9 mouse cellular contexts compared by ENCODE assay signal in genomic region chr5:143287774-143288328, GRCm38 (mm10). TPM values are rescaled to one million over a fixed set of nuclear protein-coding genes. Genes with fewer than 3 reads are reported as not detected.
DNase-seq lines count a peak whose midpoint lies in the region; ATAC-seq and TF ChIP-seq lines count a peak whose summit lies in the region.
"Had no signal": no experiment of that assay in that cellular context is flagged by ENCODE, and none has a peak within 500 bp of the region (broad histone marks: within the 10 kb centered on the region; RNA-seq: fewer than 3 reads in every experiment).

No protein-coding gene starts in this region.

- no peaks in the 10 kb centered on the region for H3K9me3 ChIP-seq in heart, embryonic 15.5 days (replicated peaks)
- H3K9me3 ChIP-seq in forebrain, embryonic 16.5 days (ENCODE audit: control insufficient read depth, low read length): no peaks in the 10 kb centered on the region
- H3K9me3 ChIP-seq in liver, embryonic 15.5 days (replicated peaks): no peaks in the 10 kb centered on the region

- H3K4me2 ChIP-seq in heart, embryonic 15.5 days: peak overlapping the region; percentile 69
- H3K4me2 ChIP-seq in forebrain, embryonic 16.5 days (ENCODE audit: low read length): peak overlapping the region; percentile 36
- peak overlapping the region; percentile 55 for H3K4me2 ChIP-seq in liver, embryonic 15.5 days

- peak overlapping the region; percentile 42 for H3K4me3 ChIP-seq in heart, embryonic 15.5 days
- peak overlapping the region; percentile 17 for H3K4me3 ChIP-seq in bone marrow macrophage, adult 2 months (ENCODE audit: insufficient read depth, low read length)
- peak overlapping the region; percentile 15; the same call in 1 of the 2 replicates for H3K4me3 ChIP-seq in forebrain, embryonic 16.5 days (replicated peaks; ENCODE audit: low read length)
- peak overlapping the region; percentile 31 for H3K4me3 ChIP-seq in liver, embryonic 15.5 days (replicated peaks)

- TF ChIP-seq POLR2A in bone marrow macrophage, adult 2 months (IDR thresholded peaks at IDR 0.05; ENCODE audit: borderline replicate concordance, low read depth, low read length): no peak

- H3K27ac ChIP-seq in heart, embryonic 15.5 days: no peak overlapping the region
- no peak overlapping the region for H3K27ac ChIP-seq in bone marrow macrophage, adult 2 months (ENCODE audit: insufficient read depth, low read depth, low read length)
- no peak overlapping the region for H3K27ac ChIP-seq in forebrain, embryonic 16.5 days (ENCODE audit: low read length)
- H3K27ac ChIP-seq in liver, embryonic 15.5 days (replicated peaks): no peak overlapping the region

- no peak for TF ChIP-seq CTCF in bone marrow macrophage, adult 2 months (IDR thresholded peaks at IDR 0.05; ENCODE audit: low read depth, low read length)

- DNase-seq in heart, postnatal 4 days: no peak
- peak; percentile 42 for DNase-seq in thymus, postnatal 0 days (ENCODE audit: low spot score)
- DNase-seq in frontal cortex, postnatal 36 days (ENCODE audit: low spot score in 2 of 2): no peak

- peak overlapping the region; percentile 36 for H3K9ac ChIP-seq in heart, embryonic 15.5 days
- H3K9ac ChIP-seq in forebrain, embryonic 16.5 days (replicated peaks; ENCODE audit: low read depth, low read length): 0 out of 2 replicates have a peak overlapping the region, but pooled peaks have one; percentile 18
- H3K9ac ChIP-seq in liver, embryonic 15.5 days: no peak overlapping the region

- 3% methylated on average over 48 of the region's 48 CpGs for WGBS in heart, embryonic 15.5 days
- 4% methylated on average over 47 of the region's 48 CpGs for WGBS in forebrain, embryonic 16.5 days
- WGBS in liver, embryonic 15.5 days (ENCODE audit: insufficient replicate concordance): 3% methylated on average over 48 of the region's 48 CpGs

- peaks cover 95% of the 10 kb centered on the region for H3K27me3 ChIP-seq in heart, embryonic 15.5 days
- H3K27me3 ChIP-seq in forebrain, embryonic 16.5 days (replicated peaks; ENCODE audit: control insufficient read depth, insufficient read depth, low read length): peaks cover 34% of the 10 kb centered on the region
- peaks cover 87% of the 10 kb centered on the region for H3K27me3 ChIP-seq in liver, embryonic 15.5 days

- H3K4me1 ChIP-seq in heart, embryonic 15.5 days (replicated peaks): peaks cover 14% of the 10 kb centered on the region
- peaks cover 8% of the 10 kb centered on the region for H3K4me1 ChIP-seq in bone marrow macrophage, adult 2 months (ENCODE audit: control insufficient read depth, insufficient read depth, low read length)
- peaks cover 7% of the 10 kb centered on the region for H3K4me1 ChIP-seq in forebrain, embryonic 16.5 days (replicated peaks; ENCODE audit: control insufficient read depth, insufficient read depth, low read length)
- peaks cover 16% of the 10 kb centered on the region for H3K4me1 ChIP-seq in liver, embryonic 15.5 days (replicated peaks)

- no peaks in the 10 kb centered on the region for H3K36me3 ChIP-seq in heart, embryonic 15.5 days
- no peaks in the 10 kb centered on the region for H3K36me3 ChIP-seq in forebrain, embryonic 16.5 days (ENCODE audit: control insufficient read depth, insufficient read depth)
- H3K36me3 ChIP-seq in liver, embryonic 15.5 days (replicated peaks): no peaks in the 10 kb centered on the region

- 0 out of 2 replicates have a peak, but pooled peaks have one; percentile 38 for ATAC-seq in heart, embryonic 15.5 days (replicated peaks; ENCODE audit: insufficient number of reproducible peaks, insufficient read depth, low FRiP score, low read depth)
- no peak for ATAC-seq in forebrain, embryonic 16.5 days
- ATAC-seq in liver, embryonic 15.5 days (ENCODE audit: insufficient read depth): no peak
- no peak for ATAC-seq in frontal cortex, adult (ENCODE audit: low TSS enrichment)

RNA-seq across cellular contexts. Expression of gene Zfp853, which starts 5.6 kb away (rescaled TPM):
- polyA plus RNA-seq in heart, embryonic 15.5 days (2015; fragmentation: Nextera tagmentation; extraction: Ambion mirVana): not detected in 2 replicates
- under 1 TPM; 0.31 to 0.47 TPM for total RNA-seq in heart, postnatal 4 days (2021)
- polyA plus RNA-seq in bone marrow macrophage, adult 2 months (2012; ENCODE audit: insufficient read depth, insufficient read length, missing spikeins): not detected in 2 replicates
- polyA plus RNA-seq in forebrain, embryonic 16.5 days (2015; fragmentation: Nextera tagmentation; extraction: Ambion mirVana): 0.13 TPM in 1 of 2 replicates, not detected in the other
- not detected in 2 replicates for polyA plus RNA-seq in liver, embryonic 15.5 days (2015; fragmentation: Nextera tagmentation; extraction: Ambion mirVana)
- polyA plus RNA-seq in thymus, postnatal 0 days (2015; fragmentation: Nextera tagmentation; extraction: Ambion mirVana): 0.04 and 0.08 TPM in 2 replicates
- total RNA-seq: neutrophil, adult 5-6 weeks had no signal

RNA-seq across cellular contexts. Expression of gene Zfp316, which starts 18.0 kb away (rescaled TPM):
- polyA plus RNA-seq in heart, embryonic 15.5 days (2015; fragmentation: Nextera tagmentation; extraction: Ambion mirVana): 2.2 and 2.8 TPM in 2 replicates
- 1 to 10 TPM; 5.1 to 6.2 TPM for total RNA-seq in heart, postnatal 4 days (2021)
- polyA plus RNA-seq in bone marrow macrophage, adult 2 months (2012; ENCODE audit: insufficient read depth, insufficient read length, missing spikeins): 1.7 and 2.9 TPM in 2 replicates
- polyA plus RNA-seq in forebrain, embryonic 16.5 days (2015; fragmentation: Nextera tagmentation; extraction: Ambion mirVana): 8.9 and 9.5 TPM in 2 replicates
- polyA plus RNA-seq in liver, embryonic 15.5 days (2015; fragmentation: Nextera tagmentation; extraction: Ambion mirVana): 0.23 and 0.44 TPM in 2 replicates
- 0.75 and 0.78 TPM in 2 replicates for polyA plus RNA-seq in thymus, postnatal 0 days (2015; fragmentation: Nextera tagmentation; extraction: Ambion mirVana)

RNA-seq across cellular contexts. Expression of gene E130309D02Rik, which starts 27.3 kb away (rescaled TPM):
- 18.7 and 25.7 TPM in 2 replicates for polyA plus RNA-seq in heart, embryonic 15.5 days (2015; fragmentation: Nextera tagmentation; extraction: Ambion mirVana)
- 10 to 100 TPM; 21.8 to 22.6 TPM for total RNA-seq in heart, postnatal 4 days (2021)
- 11.2 and 14.3 TPM in 2 replicates for polyA plus RNA-seq in bone marrow macrophage, adult 2 months (2012; ENCODE audit: insufficient read depth, insufficient read length, missing spikeins)
- 45.4 and 49.5 TPM in 2 replicates for polyA plus RNA-seq in forebrain, embryonic 16.5 days (2015; fragmentation: Nextera tagmentation; extraction: Ambion mirVana)
- 21.8 and 23.2 TPM in 2 replicates for polyA plus RNA-seq in liver, embryonic 15.5 days (2015; fragmentation: Nextera tagmentation; extraction: Ambion mirVana)
- polyA plus RNA-seq in thymus, postnatal 0 days (2015; fragmentation: Nextera tagmentation; extraction: Ambion mirVana): 43.4 and 47.8 TPM in 2 replicates

RNA-seq across cellular contexts. Expression of gene Zdhhc4, which starts 41.2 kb away (rescaled TPM):
- 49.8 and 56.0 TPM in 2 replicates for polyA plus RNA-seq in heart, embryonic 15.5 days (2015; fragmentation: Nextera tagmentation; extraction: Ambion mirVana)
- total RNA-seq in heart, postnatal 4 days (2021): 10 to 100 TPM; 35.6 to 37.3 TPM
- polyA plus RNA-seq in bone marrow macrophage, adult 2 months (2012; ENCODE audit: insufficient read depth, insufficient read length, missing spikeins): 36.2 and 45.4 TPM in 2 replicates
- polyA plus RNA-seq in forebrain, embryonic 16.5 days (2015; fragmentation: Nextera tagmentation; extraction: Ambion mirVana): 77.9 and 78.6 TPM in 2 replicates
- 24.9 and 26.1 TPM in 2 replicates for polyA plus RNA-seq in liver, embryonic 15.5 days (2015; fragmentation: Nextera tagmentation; extraction: Ambion mirVana)
- 88.6 and 97.2 TPM in 2 replicates for polyA plus RNA-seq in thymus, postnatal 0 days (2015; fragmentation: Nextera tagmentation; extraction: Ambion mirVana)

RNA-seq across cellular contexts. Expression of gene Zfp12, which starts 52.9 kb away (rescaled TPM):
- 6.1 and 8.8 TPM in 2 replicates for polyA plus RNA-seq in heart, embryonic 15.5 days (2015; fragmentation: Nextera tagmentation; extraction: Ambion mirVana)
- 10 to 100 TPM; 10.4 to 10.8 TPM for total RNA-seq in heart, postnatal 4 days (2021)
- polyA plus RNA-seq in bone marrow macrophage, adult 2 months (2012; ENCODE audit: insufficient read depth, insufficient read length, missing spikeins): 8.8 and 10.2 TPM in 2 replicates
- polyA plus RNA-seq in forebrain, embryonic 16.5 days (2015; fragmentation: Nextera tagmentation; extraction: Ambion mirVana): 30.0 and 31.5 TPM in 2 replicates
- polyA plus RNA-seq in liver, embryonic 15.5 days (2015; fragmentation: Nextera tagmentation; extraction: Ambion mirVana): 1.6 and 1.8 TPM in 2 replicates
- 7.9 and 8.1 TPM in 2 replicates for polyA plus RNA-seq in thymus, postnatal 0 days (2015; fragmentation: Nextera tagmentation; extraction: Ambion mirVana)
